Mouse (Mus musculus) effector memory CD4-positive, alpha-beta T cell, adult 5 months (primary cell): ENCODE measurements around the gene Fmo5. TPM values are rescaled to one million over a fixed set of nuclear protein-coding genes. Genes with fewer than 3 reads are reported as not detected.

ENCODE experiments used
- polyA plus RNA-seq: library from polyadenylated mRNA; unstranded; fragments of 100-300 nt; shearing (Covaris generic); gene quantifications from one replicate; pipeline ENCODE4 v1.2.1, GENCODE M21; 2017

Fmo5 gene
- polyA plus RNA-seq = 6.4 TPM

DNA sequence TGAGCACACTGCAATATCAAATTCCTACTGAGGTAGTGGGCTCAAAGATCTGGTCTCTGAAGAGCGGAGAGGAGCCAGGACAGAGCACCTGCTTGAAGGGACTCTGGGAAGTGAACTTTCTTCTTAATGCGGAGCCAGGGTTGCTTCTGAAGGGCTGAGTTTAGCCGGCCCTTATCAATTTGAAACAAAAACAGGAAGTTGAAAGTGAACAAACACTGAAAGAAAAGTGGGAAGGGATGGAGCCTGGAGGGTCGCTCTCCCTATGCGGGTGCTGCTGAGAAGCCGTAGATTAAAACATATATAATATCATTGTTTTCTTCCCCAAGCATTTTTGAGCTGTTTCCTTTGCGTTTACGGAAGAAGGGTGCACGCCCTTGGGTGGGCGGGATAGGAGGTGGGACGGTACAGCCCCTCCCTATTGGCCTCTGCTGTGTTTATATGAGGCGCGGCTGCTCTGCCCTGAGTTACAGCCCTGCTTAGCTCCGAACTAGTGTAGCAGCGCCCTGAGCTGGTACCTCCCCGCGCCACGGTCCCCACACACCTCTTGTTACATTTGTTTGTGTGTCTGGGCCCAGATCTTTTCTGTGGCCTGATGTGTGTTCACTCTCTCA is at the start of gene Fmo5:
Gene Fmo5 (plus strand): TSS at position 414 of the 611 bp plus-strand sequence.

DNA sequence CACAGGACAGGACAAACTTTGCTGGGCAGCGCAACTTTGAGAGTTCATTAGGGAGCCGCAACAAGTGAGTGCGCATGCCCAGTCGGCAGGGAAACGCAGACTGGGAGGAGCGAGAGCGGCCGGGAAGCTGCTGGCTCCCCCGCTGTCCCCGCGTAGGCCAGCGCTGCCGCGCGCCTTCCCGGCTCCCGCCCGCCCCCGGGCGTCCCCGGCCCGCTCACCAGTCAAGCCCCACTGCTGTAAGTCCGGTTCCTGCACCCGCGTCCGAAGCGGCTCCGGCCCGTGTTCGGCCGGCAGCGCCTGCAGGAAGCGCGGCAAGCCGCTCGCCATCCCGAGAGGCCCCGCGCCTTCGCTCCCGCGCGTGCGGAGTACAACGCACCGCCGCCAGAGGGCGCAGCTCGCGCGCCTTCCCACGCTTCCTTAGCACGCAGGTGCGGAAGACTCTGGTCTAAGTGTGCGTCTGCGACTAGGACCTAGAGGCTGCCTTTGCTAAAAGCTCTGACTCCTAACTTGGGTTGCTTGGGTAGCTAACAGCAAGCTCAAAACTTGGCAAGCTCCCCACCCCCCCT is 18.7 kb upstream of the Fmo5 start, which contains the start of gene Chd1l:
Gene Chd1l (minus strand): TSS at position 359 of the 566 bp plus-strand sequence.

DNA sequence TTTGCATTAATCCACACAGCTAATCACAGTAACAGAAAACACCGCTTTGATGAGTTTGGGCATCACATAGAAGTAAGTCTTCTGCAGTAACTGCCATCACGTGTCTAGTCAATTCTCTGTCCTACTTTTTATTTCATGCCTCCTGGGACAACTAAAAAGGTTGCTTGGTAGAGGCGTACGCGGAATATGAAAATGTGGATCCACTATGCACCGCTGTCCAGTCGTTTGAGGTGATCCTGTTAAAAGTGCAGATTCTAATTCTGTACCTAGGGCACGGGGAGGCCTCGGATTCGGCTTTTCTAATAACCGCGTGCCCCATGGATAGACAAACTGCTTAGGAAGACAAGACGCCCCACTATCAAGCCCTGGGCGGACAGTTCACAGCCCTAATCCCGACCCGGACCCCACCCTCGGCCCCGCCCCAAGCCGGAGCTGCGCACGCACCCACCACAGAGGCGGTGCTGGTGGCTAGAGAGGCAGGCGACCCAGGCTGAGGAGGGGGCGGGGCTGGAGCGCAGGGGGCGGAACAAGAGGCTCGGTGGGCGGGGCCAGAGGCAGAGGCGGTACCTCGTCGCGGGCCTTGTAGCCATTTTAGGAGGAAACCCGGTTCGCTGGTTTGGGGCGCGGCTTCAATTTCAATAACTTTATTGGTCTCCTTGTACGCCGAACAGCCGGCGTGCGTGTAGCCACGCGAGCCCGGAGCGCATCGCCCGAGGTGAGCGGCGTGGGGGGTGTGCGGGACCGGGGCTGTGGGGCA is 29.2 kb downstream of the Fmo5 start, which contains the start of gene Prkab2:
Gene Prkab2 (plus strand): TSS at position 539 of the 757 bp plus-strand sequence.

GRCm38 (mm10) chr3:97674644-97675110 is 46.1 kb downstream of the Fmo5 start, which contains the start of gene Gm17651:
Gm17651 (minus strand) TSS chr3:97674694.

Other genes starting within 250 kb of the Fmo5 start
- not detected for gene Olfr1402, start 206.8 kb upstream of the Fmo5 start, polyA plus RNA-seq
- 30.3 TPM for gene Chd1l, start 18.6 kb upstream of the Fmo5 start, polyA plus RNA-seq
- 5.3 TPM for gene Prkab2, start 29.4 kb downstream of the Fmo5 start, polyA plus RNA-seq
- not detected for gene Gm17651, start 45.9 kb downstream of the Fmo5 start, polyA plus RNA-seq